Mouse (Mus musculus) olfactory bulb, adult 2 months (tissue): ENCODE results near the gene Tap1.

Experiments used
- CTCF ChIP-seq: fragments of 200-500 bp; IDR thresholded peaks from 2 replicates; pipeline ENCODE4 v1.5.1; 2012; ENCODE audit warnings: low read depth, mild to moderate bottlenecking, low read length, moderate library complexity; ENCODE audit not compliant: insufficient read depth
- POLR2A ChIP-seq: fragments of 200-500 bp; IDR thresholded peaks from 2 replicates; pipeline ENCODE4 v1.6.1; 2012; ENCODE audit warnings: mild to moderate bottlenecking, low read depth, low read length, moderate library complexity; ENCODE audit not compliant: insufficient read depth

GRCm38 (mm10) chr17:34207456-34207855 lies 20.1 kb downstream of the Tap1 start:
- TF ChIP-seq CTCF = no peak
- no peak for TF ChIP-seq POLR2A
